27 mouse cellular contexts compared by ENCODE assay signal in the genomic region with DNA sequence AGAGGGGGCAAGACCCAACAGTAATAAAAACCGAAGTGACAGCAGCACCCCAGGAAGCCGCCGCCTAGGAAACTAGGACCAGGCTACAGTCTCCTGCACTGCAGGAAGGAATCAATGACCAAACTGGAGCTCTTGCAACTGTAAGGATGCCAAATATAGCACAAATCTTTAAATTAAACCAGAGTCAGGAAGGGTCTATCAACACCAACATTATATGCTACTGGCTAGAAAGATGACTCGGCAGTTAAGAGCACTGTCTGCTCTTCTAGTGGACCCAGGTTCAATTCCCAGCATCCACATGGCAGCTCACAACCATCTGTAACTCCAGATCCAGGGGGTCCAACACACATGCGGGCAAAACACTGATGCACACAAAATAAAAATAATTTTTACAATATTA.
"Had no signal": no experiment of that assay in that cellular context is flagged by ENCODE, and none has a peak within 500 bp of the region (broad histone marks: within the 10 kb centered on the region; RNA-seq: fewer than 3 reads in every experiment).

No protein-coding gene starts in this region.

- H3K36me3 ChIP-seq: limb, embryonic 10.5 days; limb, embryonic 12.5 days; limb, embryonic 13.5 days; limb, embryonic 15.5 days; liver, embryonic 12.5 days; liver, embryonic 13.5 days; liver, embryonic 15.5 days; lung, embryonic 15.5 days; midbrain, embryonic 10.5 days; midbrain, embryonic 12.5 days; midbrain, embryonic 13.5 days; midbrain, embryonic 15.5 days had no signal

- H3K9ac ChIP-seq: limb, embryonic 12.5 days; limb, embryonic 13.5 days; limb, embryonic 15.5 days; liver, embryonic 12.5 days; liver, embryonic 13.5 days; liver, embryonic 14.5 days; liver, embryonic 15.5 days; liver, postnatal 0 days; lung, embryonic 14.5 days; lung, embryonic 15.5 days; midbrain, embryonic 12.5 days; midbrain, embryonic 13.5 days; midbrain, embryonic 15.5 days had no signal

- H3K9me3 ChIP-seq: limb, embryonic 10.5 days; limb, embryonic 12.5 days; limb, embryonic 13.5 days; limb, embryonic 15.5 days; liver, embryonic 12.5 days; liver, embryonic 13.5 days; liver, embryonic 15.5 days; lung, embryonic 15.5 days; megakaryocyte, embryonic 14.5 days; midbrain, embryonic 10.5 days; midbrain, embryonic 12.5 days; midbrain, embryonic 13.5 days; midbrain, embryonic 15.5 days had no signal

- H3K4me3 ChIP-seq: left cerebral cortex, adult 2 months; limb, embryonic 10.5 days; limb, embryonic 12.5 days; limb, embryonic 13.5 days; limb, embryonic 15.5 days; liver, embryonic 12.5 days; liver, embryonic 13.5 days; liver, embryonic 15.5 days; lung, embryonic 15.5 days; megakaryocyte, embryonic 14.5 days; midbrain, embryonic 10.5 days; midbrain, embryonic 12.5 days; midbrain, embryonic 13.5 days; midbrain, embryonic 15.5 days; myocyte had no signal

- DNase-seq: left cerebral cortex, postnatal 4 days; liver; liver, embryonic 13.5 days; liver, postnatal 0 days; lung, adult 18-20 months; lung, adult 2 months; lung, embryonic 14.5 days; lung, postnatal 14 days; lung, postnatal 36 days; lung, postnatal 4 days; midbrain, embryonic 14.5 days had no signal

- H3K27ac ChIP-seq: left cerebral cortex, adult 2 months; limb, embryonic 10.5 days; limb, embryonic 12.5 days; limb, embryonic 13.5 days; limb, embryonic 15.5 days; liver, embryonic 12.5 days; liver, embryonic 13.5 days; liver, embryonic 14.5 days; liver, embryonic 15.5 days; lung, embryonic 15.5 days; macrophage; midbrain, embryonic 10.5 days; midbrain, embryonic 12.5 days; midbrain, embryonic 13.5 days; midbrain, embryonic 15.5 days had no signal
